Mouse (Mus musculus) heart, embryonic 13.5 days (tissue): ENCODE measurements around the gene Mtfr2. TPM values are rescaled to one million over a fixed set of nuclear protein-coding genes. Genes with fewer than 3 reads are reported as not detected.

Experiments used
- ATAC-seq: fragments of 200-750 bp; cut with Nextera tagmentation; 2 replicates; pipeline ENCODE4 v1.8.0; 2017; ENCODE audit warnings: moderate TSS enrichment; ENCODE audit not compliant: insufficient number of reproducible peaks, low FRiP score, low TSS enrichment; ENCODE audit errors: extremely low read depth
- H3K27ac ChIP-seq: fragments of 300-500 bp; sonication (generic); replicated peaks from 2 replicates; pipeline ENCODE4 v1.5.1; 2015; ENCODE audit warnings: moderate library complexity, mild to moderate bottlenecking, inconsistent platforms
- H3K27me3 ChIP-seq: fragments of 300-500 bp; sonication (generic); replicated peaks from 2 replicates; pipeline ENCODE4 v1.6.1; 2015; ENCODE audit warnings: mild to moderate bottlenecking, inconsistent platforms
- H3K36me3 ChIP-seq: fragments of 300-500 bp; sonication (generic); 2 replicates; pipeline ENCODE4 v1.6.1; 2015; ENCODE audit warnings: mild to moderate bottlenecking, inconsistent platforms
- H3K4me1 ChIP-seq: fragments of 300-500 bp; sonication (generic); 2 replicates; pipeline ENCODE4 v1.6.1; 2015; ENCODE audit warnings: inconsistent platforms
- H3K4me2 ChIP-seq: fragments of 300-500 bp; sonication (generic); 2 replicates; pipeline ENCODE4 v1.6.1; 2015; ENCODE audit warnings: inconsistent platforms, mild to moderate bottlenecking, moderate library complexity
- H3K4me3 ChIP-seq: fragments of 300-500 bp; sonication (generic); 2 replicates; pipeline ENCODE4 v1.5.1; 2015; ENCODE audit warnings: moderate library complexity, mild to moderate bottlenecking, inconsistent platforms
- H3K9ac ChIP-seq: fragments of 300-500 bp; sonication (generic); 2 replicates; pipeline ENCODE4 v1.6.1; 2015; ENCODE audit warnings: inconsistent platforms, mild to moderate bottlenecking, moderate library complexity
- H3K9me3 ChIP-seq: fragments of 300-500 bp; sonication (generic); 2 replicates; pipeline ENCODE4 v1.6.1; 2016; ENCODE audit warnings: inconsistent platforms
- WGBS: fragments of 180-500 bp; shearing (Covaris S2); methylation state at CpG from one replicate; pipeline ENCODE4 v1.1.7; 2015; ENCODE audit warnings: mixed read lengths; 5-methylcytosine and 5-hydroxymethylcytosine counted together
- polyA plus RNA-seq: library from polyadenylated mRNA; unstranded; fragments of >200 nt; fragmentation: Nextera tagmentation; extraction: Ambion mirVana; gene quantifications from 2 replicates; pipeline ENCODE4 v1.2.1, GENCODE M21; 2015

Gene Mtfr2
- polyA plus RNA-seq, 1 experiment from 2014 or later: 1.5 TPM

GRCm38 (mm10) chr10:20409181-20409580, 61.6 kb downstream of the Mtfr2 start:
- Histone ChIP-seq H3K4me2 (no peak overlapping the region), H3K9me3 (no peaks in the 10 kb centered on the region), H3K27me3 (no peaks in the 10 kb centered on the region), H3K36me3 (peaks cover 45% of the 10 kb centered on the region), H3K4me3 (no peak overlapping the region), H3K9ac (no peak overlapping the region), H3K27ac (peak overlapping the region; percentile 85), H3K4me1 (peaks cover 27% of the 10 kb centered on the region)
- ATAC-seq: peak; percentile 68; the same call in 1 of the 2 replicates
- WGBS: 31% methylated on average over 10 of the region's 10 CpGs

Other genes starting within 250 kb of the Mtfr2 start
- 5.9 and 6.6 TPM in 2 replicates for gene Map7, start 199.3 kb upstream of the Mtfr2 start, polyA plus RNA-seq
- gene Bclaf1, start 35.3 kb upstream of the Mtfr2 start, polyA plus RNA-seq: 71.9 and 76.9 TPM in 2 replicates